ENCODE assay signal across 9 mouse cellular contexts in the genomic region with DNA sequence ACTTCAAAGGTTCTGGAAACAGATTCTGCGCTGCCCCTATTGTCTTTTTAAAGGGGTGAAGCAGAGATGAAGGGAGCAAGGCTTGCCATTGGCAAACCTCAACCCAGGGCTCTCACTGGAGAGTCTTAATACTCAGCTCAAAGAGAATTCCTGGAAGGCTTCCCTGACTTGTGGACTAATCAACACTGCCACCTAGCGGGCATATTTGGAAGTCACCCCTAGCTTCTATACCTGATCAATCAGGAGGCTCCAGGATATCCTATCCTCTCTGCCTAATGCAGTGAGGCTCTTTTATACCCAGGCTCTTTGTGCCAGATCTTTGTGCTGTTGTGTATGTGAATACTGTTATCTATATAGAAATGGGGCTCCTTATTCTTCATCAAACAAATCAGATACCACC. TPM values are rescaled to one million over a fixed set of nuclear protein-coding genes. Genes with fewer than 3 reads are reported as not detected.
DNase-seq lines count a peak whose midpoint lies in the region; ATAC-seq and TF ChIP-seq lines count a peak whose summit lies in the region.
"Had no signal": no experiment of that assay in that cellular context is flagged by ENCODE, and none has a peak within 500 bp of the region (broad histone marks: within the 10 kb centered on the region; RNA-seq: fewer than 3 reads in every experiment).

No protein-coding gene starts in this region.

- ATAC-seq in frontal cortex, adult (ENCODE audit: low TSS enrichment) = peak; percentile 95
- ATAC-seq in hindbrain, embryonic 14.5 days (ENCODE audit: low FRiP score) = peak; percentile 74; the same call in 1 of the 2 replicates

- peak; percentile 65; the same call in 1 of the 2 replicates for TF ChIP-seq CTCF in cerebellum, adult 2 months (IDR thresholded peaks at IDR 0.05; ENCODE audit: borderline replicate concordance, insufficient read depth, low read depth, low read length)

- H3K27ac ChIP-seq in cerebellum, adult 2 months (ENCODE audit: insufficient read depth, low read length) = no peak overlapping the region
- no peak overlapping the region for H3K27ac ChIP-seq in hindbrain, embryonic 14.5 days
- H3K27ac ChIP-seq: macrophage had no signal

- no peaks in the 10 kb centered on the region for H3K36me3 ChIP-seq in hindbrain, embryonic 14.5 days (replicated peaks; ENCODE audit: control insufficient read depth, insufficient read depth)

- H3K4me3 ChIP-seq in cerebellum, adult 2 months (replicated peaks; ENCODE audit: insufficient read depth, low read depth, low read length) = no peak overlapping the region
- H3K4me3 ChIP-seq in hindbrain, embryonic 14.5 days (replicated peaks; ENCODE audit: low read length) = no peak overlapping the region

- TF ChIP-seq POLR2A in cerebellum, adult 2 months (IDR thresholded peaks at IDR 0.05; ENCODE audit: borderline replicate concordance, insufficient read depth, low read length) = no peak

- no peaks in the 10 kb centered on the region for H3K27me3 ChIP-seq in cerebellum, adult 2 months (ENCODE audit: control insufficient read depth, insufficient read depth, low read length)
- no peaks in the 10 kb centered on the region for H3K27me3 ChIP-seq in hindbrain, embryonic 14.5 days (ENCODE audit: control insufficient read depth, insufficient read depth, low read length)

- no peaks in the 10 kb centered on the region for H3K4me1 ChIP-seq in cerebellum, adult 2 months (ENCODE audit: control insufficient read depth, insufficient read depth, low read length)
- H3K4me1 ChIP-seq in hindbrain, embryonic 14.5 days (replicated peaks; ENCODE audit: control insufficient read depth, insufficient read depth, low read length) = no peaks in the 10 kb centered on the region

- H3K9me3 ChIP-seq in hindbrain, embryonic 14.5 days (ENCODE audit: control insufficient read depth, low read length) = no peaks in the 10 kb centered on the region

- H3K9ac ChIP-seq in hindbrain, embryonic 14.5 days = no peak overlapping the region

- WGBS in cerebellum, adult 2 months = 2% methylated on average over 2 of the region's 2 CpGs
- 1% methylated on average over 2 of the region's 2 CpGs for WGBS in hindbrain, embryonic 14.5 days

- DNase-seq in R1 (ENCODE audit: low read depth, low spot score) = peak; percentile 74
- DNase-seq in cerebellum, adult 2 months = peak; percentile 71 to 83
- peak; percentile 94 for DNase-seq in hindbrain, embryonic 14.5 days (ENCODE audit: low spot score)
- peak; percentile 85 to 88 for DNase-seq in layer of hippocampus, postnatal 14 days (ENCODE audit: low spot score in 2 of 2)
- peak; percentile 87 for DNase-seq in lung, postnatal 36 days
- peak; percentile 74 for DNase-seq in retina, postnatal 7 days (ENCODE audit: low read depth, low spot score)
- peak; percentile 74 for DNase-seq in urinary bladder, postnatal 14 days (ENCODE audit: low spot score)

- no peak overlapping the region for H3K4me2 ChIP-seq in hindbrain, embryonic 14.5 days (replicated peaks)

RNA-seq across cellular contexts. Expression of gene Mocs1, which starts 28.0 kb away (rescaled TPM):
- polyA plus RNA-seq in cerebellum, adult 2 months (2012; rRNA removed) = 14.4 and 17.0 TPM in 2 replicates
- 4.9 and 5.2 TPM in 2 replicates for polyA plus RNA-seq in hindbrain, embryonic 14.5 days (2014; fragmentation: Nextera tagmentation; extraction: Ambion mirVana)
- total RNA-seq in layer of hippocampus, postnatal 14 days (2021) = 10 to 100 TPM; 14.5 to 18.9 TPM
